Mouse (Mus musculus) spleen, adult 2 months (tissue): Measurements from ENCODE around the gene Spata21.

Experiments
- CTCF ChIP-seq: fragments of 200-500 bp; IDR thresholded peaks from 2 replicates; pipeline ENCODE4 v1.5.1; 2011; ENCODE audit warnings: mild to moderate bottlenecking, inconsistent platforms; ENCODE audit not compliant: insufficient read depth, insufficient read length, insufficient replicate concordance; ENCODE audit errors: extremely low read depth
- POLR2A ChIP-seq: fragments of 200-500 bp; IDR thresholded peaks from 2 replicates; pipeline ENCODE4 v1.6.1; 2011; ENCODE audit warnings: low read depth, low read length, inconsistent platforms

DNA sequence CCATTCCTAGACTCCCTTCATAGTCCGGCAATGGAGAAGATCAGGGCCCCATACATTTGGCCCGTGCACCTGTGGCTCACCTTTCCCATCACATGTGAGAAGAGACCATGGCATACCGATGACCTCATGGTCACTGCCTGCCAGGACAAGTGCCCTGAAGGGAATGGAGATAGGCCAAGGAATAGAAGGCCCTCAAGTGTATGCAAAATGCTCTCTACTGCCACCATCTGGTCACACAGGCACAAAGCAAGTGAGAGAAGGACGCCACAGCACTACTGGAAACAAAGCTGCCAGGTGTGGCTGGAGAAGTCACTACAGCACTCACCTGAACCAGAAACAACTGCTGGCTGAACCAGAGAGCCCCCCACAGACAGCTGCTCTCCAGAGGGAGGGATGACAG, 18.4 kb upstream of the Spata21 start:
- peak; percentile 67; the same call in 1 of the 2 replicates for TF ChIP-seq CTCF
- no peak for TF ChIP-seq POLR2A
